Mouse (Mus musculus): ENCODE data around the gene Rasal3. TPM values are rescaled to one million over a fixed set of nuclear protein-coding genes. Genes with fewer than 3 reads are reported as not detected.

Rasal3 gene
- under 1 TPM; 0.52 to 0.67 TPM for total RNA-seq (2021)

DNA sequence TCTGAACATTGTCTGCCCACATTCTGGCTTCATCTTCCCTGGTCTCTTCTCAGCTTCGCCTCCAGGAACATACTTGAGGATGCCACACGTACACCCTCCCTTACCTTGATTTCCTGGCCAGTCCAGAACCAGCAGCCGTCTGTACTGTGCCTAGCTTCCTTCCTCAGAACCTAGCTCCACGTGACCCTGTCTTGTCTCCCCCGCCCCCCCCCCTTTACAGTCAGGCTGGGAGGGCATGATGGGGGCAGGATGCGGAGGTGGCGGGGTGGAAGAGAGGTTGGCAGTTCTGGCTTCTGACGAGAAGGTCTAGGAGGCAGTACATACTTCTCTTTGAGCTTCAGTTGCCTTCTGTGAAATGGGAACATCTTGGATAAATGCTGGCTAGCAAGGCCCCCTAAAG, at the start of gene Rasal3:
Gene Rasal3 (minus strand): TSS at position 167 of the 400 bp plus-strand sequence.
- no peak for DNase-seq

DNA sequence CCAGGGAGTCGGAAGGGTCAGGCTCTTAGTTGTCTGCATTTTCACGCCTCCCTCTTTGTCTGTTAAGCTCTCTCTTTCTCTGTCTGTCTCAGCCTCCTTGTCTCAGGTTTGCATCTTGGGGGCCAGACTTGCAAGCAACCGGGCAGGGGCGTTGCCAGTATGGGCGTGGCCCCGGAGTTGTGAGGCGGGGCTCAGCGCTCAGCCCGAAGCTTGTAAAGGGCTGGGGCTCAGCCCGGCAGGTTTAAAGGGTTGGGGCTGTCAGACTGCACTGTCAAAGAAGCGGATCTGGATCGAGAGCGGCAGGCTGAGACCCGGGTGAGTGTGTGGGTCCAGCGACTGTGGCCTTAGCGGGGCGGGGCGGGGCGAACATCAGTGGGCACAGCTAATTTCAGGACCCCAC, 49.1 kb upstream of the Rasal3 start, which contains the start of gene Cyp4f39:
Gene Cyp4f39 (plus strand): TSS at position 242 of the 400 bp plus-strand sequence.
- peak; percentile 38 for DNase-seq

DNA sequence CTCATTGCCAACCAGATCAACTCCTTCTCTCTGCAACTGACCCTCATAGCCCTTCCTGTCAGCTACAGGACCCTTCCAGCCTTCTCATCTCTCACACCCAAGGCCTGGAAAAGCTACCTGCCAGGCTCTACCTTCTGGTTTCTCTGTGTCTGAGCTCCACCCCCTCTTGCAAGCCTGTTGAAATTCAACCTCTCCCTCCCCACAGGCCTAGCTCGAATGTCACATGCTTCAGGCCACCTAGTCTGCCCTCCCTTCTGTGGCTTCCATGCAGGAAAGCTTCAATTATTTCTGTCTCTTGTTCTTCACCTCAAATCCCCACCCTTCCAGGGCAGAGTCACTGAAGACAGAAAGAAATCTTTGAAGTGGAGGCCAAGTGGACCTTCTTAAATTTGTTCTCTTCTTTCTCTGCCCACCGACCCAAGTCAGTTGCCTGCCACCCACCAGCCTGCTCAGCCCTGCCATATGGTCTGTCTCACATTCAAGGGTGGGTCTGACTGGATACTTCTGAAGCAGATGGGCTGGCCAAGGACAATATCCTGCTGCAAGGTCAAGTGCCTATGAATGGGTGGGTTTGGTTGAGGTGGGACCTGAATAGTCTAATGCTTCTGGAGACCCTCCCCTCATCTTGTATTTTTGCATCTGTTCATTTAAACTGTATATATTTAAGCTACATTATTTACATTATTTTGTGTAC, 47.6 kb upstream of the Rasal3 start:
- no peak for DNase-seq

DNA sequence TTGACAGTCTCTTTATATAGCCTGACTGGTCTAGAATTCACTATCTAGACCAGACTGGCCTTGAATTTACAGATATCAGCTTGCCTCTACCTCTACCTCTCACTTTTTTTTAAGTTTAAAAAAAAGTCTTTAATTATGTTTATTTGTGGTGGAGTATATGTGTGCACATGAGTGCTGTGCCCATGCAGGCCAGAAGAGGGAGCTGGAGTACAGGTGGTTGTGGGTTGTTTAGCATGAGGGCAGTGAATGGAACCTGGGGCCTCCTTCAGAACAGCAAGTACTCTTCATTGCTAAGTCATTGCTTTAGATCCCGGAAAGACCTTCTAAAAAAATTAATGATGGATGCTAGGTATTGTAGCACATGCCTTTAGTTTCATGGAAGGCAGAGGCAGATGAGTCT, 45.7 kb upstream of the Rasal3 start:
- DNase-seq, result no peak

DNA sequence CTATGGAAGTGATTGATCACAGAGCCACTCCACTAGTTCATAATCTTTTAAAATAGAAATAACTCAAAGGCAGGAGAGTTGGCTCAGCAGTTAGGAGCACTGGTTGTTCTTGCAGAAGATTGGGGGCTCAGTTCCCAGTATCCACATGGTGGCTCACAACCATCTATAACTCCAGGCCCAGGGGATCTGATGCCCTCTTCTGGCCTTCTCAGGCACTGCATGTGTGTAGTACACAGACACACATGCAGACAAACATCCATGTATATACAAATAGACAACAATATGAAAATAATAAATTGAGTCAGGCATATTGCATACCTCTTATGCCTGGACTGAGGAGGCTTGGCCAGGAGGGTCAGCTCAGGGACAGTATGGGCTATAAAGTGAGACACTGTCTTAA, 43.8 kb upstream of the Rasal3 start:
- no peak for DNase-seq

DNA sequence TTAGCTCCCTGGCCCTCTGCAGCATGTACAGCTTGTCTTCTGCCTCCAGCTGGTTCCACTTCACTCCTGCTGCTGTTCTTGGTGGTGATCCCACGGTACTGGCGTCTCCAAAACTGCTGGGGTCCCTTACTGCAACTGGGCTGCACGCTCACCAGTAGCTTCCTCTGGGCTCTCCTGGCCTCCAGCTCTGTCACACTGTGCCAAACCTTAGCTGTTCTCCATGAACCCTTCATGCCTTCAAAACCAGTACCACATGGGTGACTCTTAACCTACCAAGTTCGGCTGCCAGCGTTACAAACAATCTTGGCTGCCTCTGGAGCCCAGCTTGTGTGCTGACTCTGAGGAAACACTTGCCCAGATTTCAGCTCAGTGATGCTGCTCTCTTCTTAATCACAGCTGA, 41.6 kb upstream of the Rasal3 start:
- peak; percentile 9 for DNase-seq

DNA sequence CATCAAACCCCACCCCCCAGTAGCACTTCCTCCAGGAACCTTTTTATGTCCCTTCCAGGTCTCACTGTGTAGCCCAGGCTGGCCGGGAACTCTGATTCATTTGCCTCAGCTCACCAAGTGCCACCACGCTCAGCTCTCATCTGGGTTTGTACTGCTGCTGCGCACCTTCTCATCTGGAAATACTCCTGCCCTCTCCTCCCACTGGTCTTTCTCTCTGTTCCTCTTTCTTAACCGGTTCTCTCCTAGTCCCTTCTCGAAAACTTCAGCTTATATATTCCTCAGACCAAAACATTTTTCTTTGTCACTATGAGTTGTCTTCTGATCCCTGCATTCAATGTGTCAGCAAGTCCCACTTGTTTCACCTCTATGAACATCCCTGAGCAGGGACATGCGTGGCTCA, 39.9 kb upstream of the Rasal3 start:
- DNase-seq, result no peak

DNA sequence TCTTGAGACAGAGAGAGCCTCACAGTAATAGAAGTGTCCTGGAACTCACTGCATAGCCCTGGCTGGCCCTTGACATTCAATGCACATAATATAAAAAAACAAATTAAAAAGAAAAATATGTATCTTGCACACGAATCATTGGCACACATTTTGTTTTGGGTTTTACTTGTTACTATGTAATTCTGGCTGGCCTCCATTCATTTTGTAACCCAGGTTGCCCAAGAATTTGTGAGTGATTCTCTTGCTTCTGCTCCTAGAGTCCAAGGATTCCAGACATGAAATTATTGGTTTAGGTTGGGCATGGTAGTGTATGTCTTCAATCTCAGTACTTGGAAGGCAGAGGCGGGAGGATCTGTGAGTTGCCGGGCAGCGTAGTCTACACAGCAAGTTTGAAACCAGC, 33.7 kb upstream of the Rasal3 start:
- DNase-seq, result no peak

DNA sequence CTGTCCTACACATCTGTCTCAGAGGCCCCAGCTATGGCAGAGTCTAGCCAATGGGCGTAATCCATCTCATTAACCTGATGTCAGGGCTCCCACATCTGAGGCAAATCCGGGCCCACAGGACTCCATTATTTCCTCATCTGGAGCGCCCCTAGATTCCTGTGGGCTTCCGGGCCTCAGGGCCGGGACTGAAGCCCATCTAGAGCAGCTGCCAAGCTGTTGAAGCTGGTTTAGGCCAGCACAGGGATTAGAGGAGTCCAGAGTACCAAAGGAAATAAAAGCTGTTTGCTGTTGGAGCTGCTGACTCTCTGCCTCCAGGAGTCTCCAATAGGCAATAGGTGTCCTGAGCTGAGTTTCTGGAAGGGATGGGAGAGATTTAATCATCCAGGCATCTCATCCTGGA, 31.8 kb upstream of the Rasal3 start:
- no peak for DNase-seq

DNA sequence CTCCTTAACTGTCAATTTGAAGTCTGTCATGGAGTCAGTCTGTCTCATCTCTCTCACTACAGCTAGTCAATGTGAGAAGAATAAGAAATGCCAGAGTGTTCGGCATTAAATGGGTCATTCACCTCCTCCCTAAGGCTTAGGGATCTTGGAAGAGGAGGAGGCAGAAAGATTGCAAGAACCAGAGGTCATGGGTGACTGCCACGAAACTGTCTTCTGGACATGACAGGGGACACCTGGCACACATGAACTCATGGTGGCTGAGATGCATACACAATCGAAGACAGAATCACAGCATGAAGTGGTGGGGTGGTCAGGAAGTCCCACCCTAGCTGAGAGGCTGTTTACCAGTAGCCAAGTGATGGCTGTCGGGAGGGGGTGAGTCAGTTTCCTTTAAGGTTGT, 30.9 kb upstream of the Rasal3 start:
- DNase-seq, result peak; percentile 39

DNA sequence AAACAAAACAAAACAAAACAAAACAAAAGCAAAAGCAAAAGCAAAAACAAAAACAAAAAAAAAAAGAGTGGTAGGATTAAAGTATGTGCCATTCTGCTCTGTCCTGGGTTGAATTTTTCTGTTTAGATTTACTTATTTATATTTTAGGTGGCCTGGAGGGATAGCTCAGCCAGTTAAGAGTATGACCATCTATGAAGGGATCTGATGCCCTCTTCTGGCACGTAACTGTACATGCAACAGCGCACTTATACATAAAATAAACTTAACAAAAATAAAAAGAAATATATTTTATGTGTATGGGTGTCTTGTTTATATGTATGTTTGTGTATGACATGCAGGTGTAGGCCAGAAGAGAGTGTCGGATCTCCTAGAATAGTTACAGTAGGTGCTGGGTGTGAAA, 28.6 kb upstream of the Rasal3 start:
- no peak for DNase-seq

DNA sequence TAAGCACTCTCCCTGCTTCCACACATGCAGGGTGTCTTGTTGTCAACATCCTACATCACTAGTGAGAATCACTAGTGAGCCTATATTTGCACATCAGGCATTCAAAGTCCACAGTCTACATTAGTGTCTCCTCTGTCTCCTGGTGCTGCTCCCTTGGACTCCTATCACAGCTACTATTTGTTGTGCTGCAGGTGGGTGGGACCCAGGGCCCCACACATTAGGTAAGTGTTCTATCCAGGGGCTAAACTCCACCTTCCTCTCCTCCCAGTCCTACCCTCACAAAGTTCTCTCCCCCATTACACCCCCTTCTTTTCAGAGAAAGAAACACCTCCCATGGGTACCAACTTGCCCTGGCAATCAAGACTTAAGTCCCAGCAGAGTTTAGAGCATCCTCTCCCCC, 23.2 kb upstream of the Rasal3 start:
- no peak for DNase-seq

DNA sequence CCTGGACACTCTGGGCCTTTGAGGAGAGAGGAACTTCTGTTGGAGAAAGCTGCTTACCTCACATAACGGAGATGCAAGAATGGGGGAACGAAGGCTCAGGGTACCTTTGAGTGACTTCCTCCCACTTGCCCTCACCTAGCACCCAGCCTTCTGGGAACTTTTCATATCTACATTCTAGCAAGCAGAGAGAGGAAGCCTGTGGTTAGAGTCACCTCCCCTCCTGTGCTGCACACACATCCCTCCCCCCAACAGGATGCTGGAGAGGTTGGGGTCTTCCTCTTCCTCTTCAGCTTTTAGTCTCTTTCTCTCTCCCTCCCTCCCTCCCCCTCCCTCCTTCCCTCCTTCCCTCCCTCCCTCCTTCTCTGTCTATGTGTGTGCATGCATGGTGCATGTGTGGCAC, 20.7 kb upstream of the Rasal3 start, which contains the start of gene Pglyrp2:
Gene Pglyrp2 (minus strand): TSS at position 134 of the 400 bp plus-strand sequence.
- DNase-seq, result no peak

DNA sequence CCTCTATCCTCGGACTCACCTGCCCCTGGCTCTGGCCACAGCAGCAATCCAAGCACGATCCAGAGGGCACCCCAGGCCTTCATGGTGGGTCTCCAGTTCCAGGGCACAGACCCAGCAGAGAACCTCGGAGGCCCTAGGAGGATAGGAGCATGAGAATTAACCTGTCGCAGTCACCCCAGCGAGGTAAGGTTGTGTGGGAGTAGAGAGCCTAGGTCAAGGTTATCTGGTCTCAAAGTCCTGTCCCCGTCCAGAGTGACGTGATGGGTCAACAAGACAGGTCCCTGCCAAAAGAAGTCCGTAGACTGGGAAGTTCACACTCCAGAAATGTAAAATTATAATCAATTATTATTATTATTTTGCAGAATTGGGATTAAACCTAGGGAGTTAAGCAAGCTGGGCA, 17.4 kb upstream of the Rasal3 start:
- DNase-seq, result no peak

DNA sequence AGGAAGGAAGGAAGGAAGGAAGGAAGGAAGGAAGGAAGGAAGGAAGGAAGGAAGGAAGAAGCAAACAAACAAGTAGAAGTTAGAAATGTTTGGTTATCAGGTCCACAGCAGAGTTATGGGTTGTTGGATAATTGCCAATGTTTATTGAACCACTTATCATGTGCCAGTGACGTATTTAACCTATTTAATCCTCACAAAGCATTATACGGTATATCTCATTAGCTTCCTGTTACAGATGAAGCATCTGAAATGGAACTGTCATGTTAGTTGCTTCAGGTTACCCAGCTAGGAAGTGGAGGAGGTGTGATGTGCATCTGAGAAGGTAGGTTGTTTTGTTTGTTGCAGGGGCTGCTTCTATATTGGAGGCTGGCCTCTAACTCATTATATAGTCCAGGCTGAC, 16.6 kb upstream of the Rasal3 start:
- no peak for DNase-seq

DNA sequence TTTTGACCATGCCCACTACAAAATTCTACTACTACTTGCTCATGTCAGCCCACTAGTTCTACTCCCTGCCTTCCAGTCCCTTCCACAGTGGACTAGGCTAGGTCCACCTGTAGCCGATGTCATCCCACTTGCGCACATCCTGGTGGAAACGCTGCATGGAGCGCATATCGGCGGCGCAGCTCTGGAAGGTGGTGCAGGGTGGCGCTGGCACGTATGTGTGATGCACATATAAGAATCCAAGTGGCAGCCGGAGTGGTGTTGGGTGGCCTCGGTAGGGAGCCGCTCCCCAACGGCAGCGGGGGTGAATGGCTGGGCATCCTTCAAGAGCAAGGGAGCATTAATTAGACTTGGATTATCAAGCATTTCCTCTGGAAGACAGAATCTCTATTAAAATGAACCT, 13.4 kb upstream of the Rasal3 start:
- no peak for DNase-seq

DNA sequence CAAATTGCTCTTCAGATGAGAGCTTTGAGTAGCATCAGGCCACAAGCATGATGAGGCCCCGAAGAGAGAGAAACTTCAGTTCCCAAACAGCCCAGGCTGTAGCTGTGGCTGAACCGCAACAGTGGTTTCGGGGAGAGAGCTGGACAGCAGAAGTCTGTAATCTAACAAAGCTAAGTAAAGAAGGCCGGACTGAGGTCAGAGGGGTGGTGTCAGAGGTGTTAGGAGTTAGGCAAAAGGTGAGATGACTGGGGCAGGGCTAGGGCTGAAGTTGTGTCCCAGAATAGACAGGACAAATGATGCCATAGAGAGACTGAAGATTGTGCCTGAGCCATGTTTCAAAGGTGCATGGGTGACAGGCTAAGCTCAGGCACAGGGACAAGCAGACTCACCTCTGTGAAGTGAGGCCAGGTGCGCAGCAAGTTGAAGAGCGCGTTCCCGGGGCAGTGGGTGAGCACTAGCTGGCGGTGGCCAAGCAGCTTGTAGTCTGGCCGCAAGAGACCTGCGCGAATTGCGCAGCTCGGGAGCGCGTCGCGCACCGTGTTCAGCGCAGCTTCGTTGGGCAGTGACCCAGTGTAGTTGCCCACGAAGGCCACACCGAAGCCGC, 12.1 kb upstream of the Rasal3 start:
- DNase-seq, result no peak

DNA sequence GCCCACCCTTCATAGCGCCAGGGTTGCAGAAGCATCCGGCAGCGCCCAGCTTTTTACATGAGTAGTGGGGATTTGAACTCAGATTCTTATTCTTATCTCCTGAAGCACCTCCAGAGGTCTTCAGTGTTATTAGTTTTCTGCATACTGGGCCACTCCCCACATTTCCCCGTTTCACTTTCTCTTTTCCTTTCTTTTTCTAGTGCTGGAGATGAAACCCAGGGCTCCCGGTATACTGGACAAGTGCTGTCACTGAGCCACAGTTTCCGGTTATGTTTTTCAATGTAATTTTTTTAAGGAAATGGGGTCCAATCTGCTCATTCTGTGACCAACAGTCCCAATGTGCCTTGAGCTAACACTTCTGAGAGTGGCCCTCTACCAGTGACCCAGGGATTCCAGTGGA, 8.5 kb upstream of the Rasal3 start:
- no peak for DNase-seq

DNA sequence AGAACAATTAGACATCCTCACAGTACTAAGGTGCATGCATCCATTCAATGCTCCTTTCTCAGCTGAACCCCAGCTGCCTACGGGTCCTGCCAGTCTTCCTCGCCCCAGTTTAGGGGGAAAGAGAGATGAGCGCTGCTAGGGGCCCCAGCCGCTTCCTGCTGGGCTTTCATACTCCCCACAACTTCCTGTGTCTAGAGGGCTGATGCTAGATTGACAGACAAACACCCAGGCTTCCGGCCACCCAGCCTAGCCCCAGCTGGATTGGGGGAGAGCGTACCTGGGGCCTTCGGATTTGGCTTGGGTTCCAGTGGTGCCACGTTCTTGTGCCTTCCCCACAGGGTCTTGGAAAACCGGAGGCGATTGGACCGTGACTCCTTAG, 615 bp downstream of the Rasal3 start:
- DNase-seq, result no peak

DNA sequence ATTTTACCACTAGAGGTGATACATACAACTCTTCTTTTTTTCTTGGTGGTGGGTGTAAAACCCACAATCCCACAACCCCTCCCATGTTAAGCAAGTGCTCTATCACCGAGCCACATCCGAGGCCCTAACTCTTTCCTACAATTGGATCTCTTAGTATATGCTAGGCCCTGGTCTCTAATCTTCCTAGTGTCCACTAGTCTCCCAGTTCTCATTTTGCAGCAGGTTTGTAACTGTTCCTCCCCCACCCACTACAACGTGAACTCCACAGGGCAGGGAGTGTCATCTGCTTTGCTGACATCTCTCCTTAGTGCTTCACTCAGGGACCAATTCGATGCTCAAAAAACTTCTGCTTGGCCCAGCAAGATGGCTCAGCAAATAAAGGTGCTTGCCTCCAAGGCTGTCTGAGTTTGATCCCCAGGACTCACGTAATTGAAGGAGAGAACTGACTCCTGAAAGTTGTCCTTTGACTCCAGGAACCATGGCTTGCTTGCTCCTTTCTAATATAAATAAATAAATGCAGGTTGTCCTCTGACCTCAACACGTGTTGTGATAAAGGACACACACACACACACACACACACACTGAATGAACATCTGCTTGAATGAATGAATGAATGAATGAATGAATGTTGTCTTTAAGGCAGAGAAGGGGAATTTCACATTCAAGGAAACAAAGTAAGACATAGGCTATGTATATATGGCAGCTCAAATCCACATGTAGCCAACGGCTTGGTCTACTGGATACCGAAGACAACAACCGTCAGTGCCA, 1.2 kb downstream of the Rasal3 start:
- no peak for DNase-seq

DNA sequence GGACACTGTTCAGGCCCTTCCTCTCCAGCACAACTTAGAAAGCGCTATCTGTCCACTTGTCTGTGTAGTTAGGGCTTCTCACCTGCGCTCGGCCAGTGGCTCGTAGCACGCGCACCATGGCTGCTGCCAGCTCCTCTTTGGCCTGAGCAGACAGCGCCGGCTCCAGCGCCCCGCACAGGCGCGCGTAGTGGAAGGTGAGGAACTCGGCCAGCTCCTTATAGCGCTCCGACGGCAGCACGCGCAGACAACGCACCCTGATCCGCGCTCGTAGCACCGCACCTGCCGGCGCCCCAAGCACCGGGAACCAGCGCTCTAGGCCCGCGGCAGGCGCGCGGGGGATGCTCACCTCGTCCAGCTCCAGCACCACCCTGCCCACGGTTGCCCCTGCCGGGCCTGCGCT, 7.1 kb downstream of the Rasal3 start:
- DNase-seq, result no peak

DNA sequence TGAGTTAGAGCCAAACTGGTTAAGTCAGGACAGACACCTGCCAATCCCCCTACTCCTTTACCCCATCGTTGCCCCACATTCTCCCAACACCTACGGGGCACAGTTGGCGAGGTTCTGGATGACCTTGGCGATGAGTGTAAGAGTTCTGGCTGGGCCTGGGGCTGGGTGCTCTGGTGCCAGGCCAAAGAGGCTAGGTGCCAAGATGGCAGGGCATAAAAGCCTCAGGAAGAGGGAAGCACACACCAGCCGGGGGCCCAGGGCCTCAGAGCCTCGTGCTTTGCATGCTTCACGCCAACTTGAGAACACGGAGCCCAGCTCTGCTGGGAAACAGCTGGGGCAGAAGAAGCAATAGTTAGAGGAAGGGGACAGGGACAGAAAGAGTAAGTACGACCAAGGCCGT, 9.4 kb downstream of the Rasal3 start:
- DNase-seq, result no peak

DNA sequence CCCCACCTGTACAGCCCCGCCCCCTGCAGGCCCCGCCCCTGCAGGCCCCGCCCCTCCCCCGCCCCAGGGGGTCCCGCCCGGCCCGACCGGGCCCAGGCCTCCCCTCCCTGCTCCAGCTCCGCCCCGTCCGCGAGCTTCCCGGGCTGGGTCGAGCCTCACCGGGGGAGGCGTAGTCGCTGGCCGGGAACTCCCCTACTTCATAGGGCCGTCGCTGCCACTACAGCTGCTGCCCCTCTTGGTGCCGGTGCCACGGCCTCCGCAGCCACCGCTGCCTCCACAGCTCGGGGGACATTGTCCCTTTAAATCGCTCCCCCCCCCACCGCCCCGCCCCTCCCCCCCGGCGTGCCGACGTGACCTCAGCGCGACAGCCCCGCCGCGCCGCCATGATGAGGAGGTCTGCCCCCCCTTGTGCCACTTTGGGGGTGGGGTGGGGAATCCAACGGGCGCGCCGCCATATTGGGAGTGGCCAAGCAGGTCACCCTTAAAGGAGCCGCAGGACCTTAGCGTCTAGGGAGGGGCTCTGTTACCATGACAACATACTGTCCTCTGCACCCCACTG, 14.2 kb downstream of the Rasal3 start, which contains the start of gene Wiz:
Gene Wiz (minus strand): TSS at position 339 of the 559 bp plus-strand sequence.
- DNase-seq, result peak; percentile 97
